Mouse (Mus musculus): ENCODE data around the gene Ppp1r9a. TPM values are rescaled to one million over a fixed set of nuclear protein-coding genes. Genes with fewer than 3 reads are reported as not detected.

Ppp1r9a gene
- total RNA-seq, 2 experiments from 2014 or later, result 0.38 to 4.0 TPM

GRCm38 (mm10) chr6:5138875-5139631, 236.3 kb downstream of the Ppp1r9a start:
- no peak for ATAC-seq (replicated peaks; ENCODE audit: low FRiP score, poor library complexity, severe bottlenecking)

GRCm38 (mm10) chr6:5139666-5140065, 236.9 kb downstream of the Ppp1r9a start:
- no peak for ATAC-seq (replicated peaks; ENCODE audit: low FRiP score, poor library complexity, severe bottlenecking)

- peak; percentile 59 for ATAC-seq (replicated peaks; ENCODE audit: low FRiP score, poor library complexity, severe bottlenecking)
These were observed 244.9 kb downstream of the Ppp1r9a start for GRCm38 (mm10) chr6:5147488-5148142.

GRCm38 (mm10) chr6:5149941-5150340, 247.2 kb downstream of the Ppp1r9a start:
- ATAC-seq (replicated peaks; ENCODE audit: low FRiP score, poor library complexity, severe bottlenecking), result no peak

GRCm38 (mm10) chr6:5151171-5151570, 248.5 kb downstream of the Ppp1r9a start:
- no peak for ATAC-seq (replicated peaks; ENCODE audit: low FRiP score, poor library complexity, severe bottlenecking)

- ATAC-seq (replicated peaks; ENCODE audit: low FRiP score, poor library complexity, severe bottlenecking), result no peak
These were observed 249.5 kb downstream of the Ppp1r9a start for GRCm38 (mm10) chr6:5152185-5152584.

GRCm38 (mm10) chr6:5154786-5155185, 252.1 kb downstream of the Ppp1r9a start:
- ATAC-seq (replicated peaks; ENCODE audit: low FRiP score, poor library complexity, severe bottlenecking), result 0 out of 2 replicates have a peak, but pooled peaks have one; percentile 21

- ATAC-seq (replicated peaks; ENCODE audit: low FRiP score, poor library complexity, severe bottlenecking), result peak; percentile 86
These were observed 252.7 kb downstream of the Ppp1r9a start for GRCm38 (mm10) chr6:5155313-5155927.

- peak; percentile 62 for ATAC-seq (replicated peaks; ENCODE audit: low FRiP score, poor library complexity, severe bottlenecking)
These were observed 254.1 kb downstream of the Ppp1r9a start for GRCm38 (mm10) chr6:5156541-5157425.

- ATAC-seq (replicated peaks; ENCODE audit: low FRiP score, poor library complexity, severe bottlenecking), result no peak
These were observed 256.7 kb downstream of the Ppp1r9a start for GRCm38 (mm10) chr6:5159385-5159791.

GRCm38 (mm10) chr6:5162052-5162451, 259.3 kb downstream of the Ppp1r9a start:
- ATAC-seq (replicated peaks; ENCODE audit: low FRiP score, poor library complexity, severe bottlenecking), result no peak

- ATAC-seq (replicated peaks; ENCODE audit: low FRiP score, poor library complexity, severe bottlenecking), result no peak
These were observed 260.9 kb downstream of the Ppp1r9a start for GRCm38 (mm10) chr6:5163507-5164144.

- ATAC-seq (replicated peaks; ENCODE audit: low FRiP score, poor library complexity, severe bottlenecking), result no peak
These were observed 262.1 kb downstream of the Ppp1r9a start for GRCm38 (mm10) chr6:5164855-5165254.

- ATAC-seq (replicated peaks; ENCODE audit: low FRiP score, poor library complexity, severe bottlenecking), result no peak
These were observed 264.4 kb downstream of the Ppp1r9a start for GRCm38 (mm10) chr6:5167051-5167677.

- ATAC-seq (replicated peaks; ENCODE audit: low FRiP score, poor library complexity, severe bottlenecking), result no peak
These were observed 265.4 kb downstream of the Ppp1r9a start for GRCm38 (mm10) chr6:5168158-5168557.

GRCm38 (mm10) chr6:5171418-5171817, 268.7 kb downstream of the Ppp1r9a start:
- ATAC-seq (replicated peaks; ENCODE audit: low FRiP score, poor library complexity, severe bottlenecking), result no peak

GRCm38 (mm10) chr6:5172571-5172970, 269.9 kb downstream of the Ppp1r9a start:
- no peak for ATAC-seq (replicated peaks; ENCODE audit: low FRiP score, poor library complexity, severe bottlenecking)

GRCm38 (mm10) chr6:5174179-5174812, 271.6 kb downstream of the Ppp1r9a start:
- no peak for ATAC-seq (replicated peaks; ENCODE audit: low FRiP score, poor library complexity, severe bottlenecking)

All from erythroblast, adult 5-6 weeks (primary cell).